Mouse (Mus musculus): Measurements from ENCODE around the gene Sipa1l2. TPM values are rescaled to one million over a fixed set of nuclear protein-coding genes. Genes with fewer than 3 reads are reported as not detected.

Sipa1l2 gene
- polyA plus RNA-seq (2016; fragmentation: Nextera tagmentation; extraction: Ambion mirVana): 24.9 and 32.6 TPM in 2 replicates

GRCm38 (mm10) chr8:125569533-125570365 is at the start of gene Sipa1l2:
Gene Sipa1l2, minus strand, starts transcription at chr8:125569808.
- no peaks in the 10 kb centered on the region for H3K36me3 ChIP-seq
- no peaks in the 10 kb centered on the region for H3K27me3 ChIP-seq (ENCODE audit: insufficient read depth, poor library complexity, severe bottlenecking)
- no peaks in the 10 kb centered on the region for H3K9me3 ChIP-seq
- 1% methylated on average over 109 of the region's 129 CpGs for WGBS
- peak within 1 kb of the TSS; percentile 90 for H3K27ac ChIP-seq
- H3K4me1 ChIP-seq: peaks cover 43% of the 10 kb centered on the region
- DNase-seq (ENCODE audit: low spot score): peak; percentile 98
- peak within 1 kb of the TSS; percentile 78 for H3K4me3 ChIP-seq

- no peak for DNase-seq (ENCODE audit: low spot score)
- H3K27ac ChIP-seq: peak overlapping the region; percentile 74
- peaks cover 75% of the 10 kb centered on the region for H3K4me1 ChIP-seq
- WGBS: 80% methylated on average over 16 of the region's 16 CpGs
- no peaks in the 10 kb centered on the region for H3K9me3 ChIP-seq
- H3K27me3 ChIP-seq (ENCODE audit: insufficient read depth, poor library complexity, severe bottlenecking): no peaks in the 10 kb centered on the region
- H3K36me3 ChIP-seq: no peaks in the 10 kb centered on the region
- H3K4me3 ChIP-seq: no peak overlapping the region
These were observed 49.1 kb upstream of the Sipa1l2 start for GRCm38 (mm10) chr8:125618543-125619335.

GRCm38 (mm10) chr8:125616935-125617334 is 47.3 kb upstream of the Sipa1l2 start:
- Histone ChIP-seq H3K36me3 (no peaks in the 10 kb centered on the region), H3K27me3 (ENCODE audit: insufficient read depth, poor library complexity, severe bottlenecking) (no peaks in the 10 kb centered on the region), H3K9me3 (no peaks in the 10 kb centered on the region), H3K27ac (peak overlapping the region; percentile 77), H3K4me1 (peaks cover 63% of the 10 kb centered on the region), H3K4me3 (no peak overlapping the region)
- DNase-seq (ENCODE audit: low spot score): peak; percentile 88
- 31% methylated on average over 5 of the region's 5 CpGs for WGBS

GRCm38 (mm10) chr8:125616039-125616438 is 46.4 kb upstream of the Sipa1l2 start:
- Histone ChIP-seq H3K27ac (peak overlapping the region; percentile 77), H3K4me1 (peaks cover 66% of the 10 kb centered on the region), H3K9me3 (no peaks in the 10 kb centered on the region), H3K27me3 (ENCODE audit: insufficient read depth, poor library complexity, severe bottlenecking) (no peaks in the 10 kb centered on the region), H3K36me3 (no peaks in the 10 kb centered on the region), H3K4me3 (no peak overlapping the region)
- 84% methylated on average over 3 of the region's 3 CpGs for WGBS
- DNase-seq (ENCODE audit: low spot score): no peak

GRCm38 (mm10) chr8:125613552-125613951 is 43.9 kb upstream of the Sipa1l2 start:
- H3K27ac ChIP-seq: no peak overlapping the region
- DNase-seq (ENCODE audit: low spot score): no peak
- no peaks in the 10 kb centered on the region for H3K27me3 ChIP-seq (ENCODE audit: insufficient read depth, poor library complexity, severe bottlenecking)
- H3K4me3 ChIP-seq: no peak overlapping the region
- no peaks in the 10 kb centered on the region for H3K36me3 ChIP-seq
- WGBS: 82% methylated on average over 2 of the region's 2 CpGs
- peaks cover 44% of the 10 kb centered on the region for H3K4me1 ChIP-seq
- no peaks in the 10 kb centered on the region for H3K9me3 ChIP-seq

- Histone ChIP-seq H3K36me3 (no peaks in the 10 kb centered on the region), H3K4me3 (no peak overlapping the region), H3K27ac (peak overlapping the region; percentile 69), H3K4me1 (peaks cover 39% of the 10 kb centered on the region), H3K9me3 (no peaks in the 10 kb centered on the region), H3K27me3 (ENCODE audit: insufficient read depth, poor library complexity, severe bottlenecking) (no peaks in the 10 kb centered on the region)
- DNase-seq (ENCODE audit: low spot score): no peak
- WGBS: 68% methylated on average over 21 of the region's 21 CpGs
These were observed 42.4 kb upstream of the Sipa1l2 start for GRCm38 (mm10) chr8:125611799-125612560.

- Histone ChIP-seq H3K27me3 (ENCODE audit: insufficient read depth, poor library complexity, severe bottlenecking) (no peaks in the 10 kb centered on the region), H3K9me3 (no peaks in the 10 kb centered on the region), H3K4me1 (peaks cover 32% of the 10 kb centered on the region), H3K36me3 (no peaks in the 10 kb centered on the region), H3K4me3 (no peak overlapping the region), H3K27ac (no peak overlapping the region)
- no peak for DNase-seq (ENCODE audit: low spot score)
- WGBS: 80% methylated on average over 10 of the region's 10 CpGs
These were observed 41.6 kb upstream of the Sipa1l2 start for GRCm38 (mm10) chr8:125611024-125611798.

- no peak for DNase-seq (ENCODE audit: low spot score)
These were observed 40.1 kb upstream of the Sipa1l2 start for GRCm38 (mm10) chr8:125609737-125610136.

GRCm38 (mm10) chr8:125607714-125608223 is 38.2 kb upstream of the Sipa1l2 start:
- H3K4me1 ChIP-seq: peaks cover 36% of the 10 kb centered on the region
- no peak for DNase-seq (ENCODE audit: low spot score)
- no peak overlapping the region for H3K4me3 ChIP-seq
- WGBS: 67% methylated on average over 4 of the region's 4 CpGs
- H3K27ac ChIP-seq: 0 out of 2 replicates have a peak overlapping the region, but pooled peaks have one; percentile 4
- no peaks in the 10 kb centered on the region for H3K27me3 ChIP-seq (ENCODE audit: insufficient read depth, poor library complexity, severe bottlenecking)
- H3K36me3 ChIP-seq: no peaks in the 10 kb centered on the region
- H3K9me3 ChIP-seq: no peaks in the 10 kb centered on the region

More at GRCm38 (mm10) chr8:125609737-125610136, 40.1 kb upstream of the Sipa1l2 start:
- Histone ChIP-seq H3K9me3 (no peaks in the 10 kb centered on the region), H3K36me3 (no peaks in the 10 kb centered on the region), H3K4me3 (no peak overlapping the region), H3K4me1 (peaks cover 31% of the 10 kb centered on the region), H3K27me3 (ENCODE audit: insufficient read depth, poor library complexity, severe bottlenecking) (no peaks in the 10 kb centered on the region), H3K27ac (no peak overlapping the region)
- WGBS: 81% methylated on average over 6 of the region's 6 CpGs

- no peak for DNase-seq (ENCODE audit: low spot score)
- H3K27ac ChIP-seq: no peak overlapping the region
- 75% methylated on average over 3 of the region's 3 CpGs for WGBS
These were observed 37.3 kb upstream of the Sipa1l2 start for GRCm38 (mm10) chr8:125606937-125607336.

GRCm38 (mm10) chr8:125604817-125605512 is 35.4 kb upstream of the Sipa1l2 start:
- DNase-seq (ENCODE audit: low spot score): no peak
- 68% methylated on average over 8 of the region's 8 CpGs for WGBS
- H3K27ac ChIP-seq: peak overlapping the region; percentile 52; the same call in 1 of the 2 replicates

More at GRCm38 (mm10) chr8:125606937-125607336, 37.3 kb upstream of the Sipa1l2 start:
- Histone ChIP-seq H3K4me1 (peaks cover 32% of the 10 kb centered on the region), H3K9me3 (no peaks in the 10 kb centered on the region), H3K4me3 (no peak overlapping the region), H3K36me3 (no peaks in the 10 kb centered on the region), H3K27me3 (ENCODE audit: insufficient read depth, poor library complexity, severe bottlenecking) (no peaks in the 10 kb centered on the region)

More at GRCm38 (mm10) chr8:125604817-125605512, 35.4 kb upstream of the Sipa1l2 start:
- Histone ChIP-seq H3K4me3 (no peak overlapping the region), H3K4me1 (peaks cover 35% of the 10 kb centered on the region), H3K36me3 (no peaks in the 10 kb centered on the region), H3K9me3 (no peaks in the 10 kb centered on the region), H3K27me3 (ENCODE audit: insufficient read depth, poor library complexity, severe bottlenecking) (no peaks in the 10 kb centered on the region)
